Mouse (Mus musculus): ENCODE measurements at regions not wholly inside any gene's neighbourhood (a gene's known extent, or its start where the extent isn't known, plus 50 kb on each side); places are given as distances from the start of the nearest gene placed in this dataset.

DNA sequence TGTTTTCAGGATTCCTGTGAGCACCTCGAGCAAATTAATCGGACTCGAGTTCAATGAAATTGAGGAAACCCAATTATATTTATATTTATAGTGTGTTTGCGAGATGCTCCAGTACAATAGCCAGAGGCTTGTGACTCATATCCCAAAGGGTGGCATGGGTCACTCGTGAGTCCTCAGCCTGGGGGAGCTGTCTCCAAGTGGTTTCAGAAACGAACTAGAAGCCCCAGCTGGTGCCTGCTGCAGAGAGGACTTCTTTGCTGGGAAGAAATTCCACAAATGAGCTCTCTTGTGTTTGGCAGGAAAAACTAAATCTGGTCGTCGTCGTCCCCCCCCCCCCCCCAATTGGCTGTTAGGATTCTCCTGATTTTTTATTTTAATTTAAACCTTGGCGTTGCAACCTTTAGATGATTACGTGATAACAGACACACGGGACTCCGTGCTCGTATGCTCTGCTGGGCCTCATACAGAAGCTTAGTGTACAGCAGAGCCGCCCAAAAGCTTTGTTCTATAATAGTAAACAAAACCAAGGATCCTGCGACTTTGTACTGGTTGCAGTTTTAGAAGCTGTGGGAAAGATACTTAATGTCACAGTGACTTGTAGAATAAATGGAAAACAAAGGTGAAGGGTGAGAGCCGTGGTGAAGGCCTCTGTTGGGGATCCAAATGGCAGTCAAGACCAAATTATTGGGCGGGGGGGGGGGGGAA, 220.8 kb upstream of the Amigo2 start:
- no peak for ATAC-seq (replicated peaks; ENCODE audit: insufficient number of reproducible peaks, insufficient read depth, low FRiP score, low read depth)
- 75% methylated on average over 18 of the region's 18 CpGs for WGBS
- H3K27ac ChIP-seq: no peak overlapping the region
- H3K4me3 ChIP-seq: no peak overlapping the region
- no peak overlapping the region for H3K4me2 ChIP-seq
- 0 out of 2 replicates have a peak, but pooled peaks cover 2% of the 10 kb centered on the region for H3K4me1 ChIP-seq (replicated peaks)
- no peaks in the 10 kb centered on the region for H3K9me3 ChIP-seq (replicated peaks)
- no peak overlapping the region for H3K9ac ChIP-seq
- no peaks in the 10 kb centered on the region for H3K36me3 ChIP-seq
- no peaks in the 10 kb centered on the region for H3K27me3 ChIP-seq

DNA sequence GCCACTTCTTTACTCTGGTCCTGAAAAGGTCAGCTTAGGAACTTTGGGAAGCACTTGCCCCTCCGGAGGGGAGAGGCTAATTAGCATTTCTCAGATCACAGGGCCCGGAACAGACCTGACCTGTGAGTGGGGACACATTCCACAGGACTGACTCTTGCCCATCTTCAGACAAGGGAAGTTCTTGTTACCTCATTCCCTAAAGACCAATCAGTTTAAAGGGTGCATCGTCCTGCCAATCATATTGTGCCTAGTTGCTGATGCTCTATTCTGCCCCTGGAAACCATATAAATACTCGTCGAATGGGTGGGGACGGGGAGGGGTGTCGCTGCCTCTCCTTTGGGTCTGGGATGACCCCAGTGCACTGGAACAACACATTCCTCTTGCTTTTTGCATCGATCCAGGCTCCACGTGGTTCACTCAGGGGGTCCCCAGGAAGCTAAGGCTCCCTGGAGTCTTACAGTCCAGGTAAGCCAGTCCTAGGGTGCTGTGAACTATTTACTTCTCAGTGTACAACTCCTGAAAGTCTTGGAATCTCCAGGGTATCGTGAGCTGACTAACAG, 219.9 kb upstream of the Amigo2 start:
- no peak overlapping the region for H3K27ac ChIP-seq
- H3K4me3 ChIP-seq: no peak overlapping the region
- peaks cover 2% of the 10 kb centered on the region; the same call in 1 of the 2 replicates for H3K4me1 ChIP-seq (replicated peaks)
- H3K4me2 ChIP-seq: no peak overlapping the region
- 74% methylated on average over 10 of the region's 10 CpGs for WGBS
- H3K27me3 ChIP-seq: no peaks in the 10 kb centered on the region
- H3K36me3 ChIP-seq: no peaks in the 10 kb centered on the region
- no peak overlapping the region for H3K9ac ChIP-seq
- ATAC-seq (replicated peaks; ENCODE audit: insufficient number of reproducible peaks, insufficient read depth, low FRiP score, low read depth): no peak
- no peaks in the 10 kb centered on the region for H3K9me3 ChIP-seq (replicated peaks)

- H3K27me3 ChIP-seq: no peaks in the 10 kb centered on the region
- no peak overlapping the region for H3K27ac ChIP-seq
- H3K4me3 ChIP-seq: no peak overlapping the region
- no peaks in the 10 kb centered on the region for H3K9me3 ChIP-seq (replicated peaks)
- no peak overlapping the region for H3K9ac ChIP-seq
- WGBS: 59% methylated on average over 3 of the region's 3 CpGs
- ATAC-seq (replicated peaks; ENCODE audit: insufficient number of reproducible peaks, insufficient read depth, low FRiP score, low read depth): no peak
- H3K4me2 ChIP-seq: no peak overlapping the region
- H3K4me1 ChIP-seq (replicated peaks): peaks cover 2% of the 10 kb centered on the region; the same call in 1 of the 2 replicates
- no peaks in the 10 kb centered on the region for H3K36me3 ChIP-seq
Measured at GRCm38 (mm10) chr15:97466110-97466509, 219.0 kb upstream of the Amigo2 start.

GRCm38 (mm10) chr15:97465366-97465765, 218.3 kb upstream of the Amigo2 start:
- WGBS: 74% methylated on average over 8 of the region's 8 CpGs
- Histone ChIP-seq H3K9me3 (replicated peaks) (no peaks in the 10 kb centered on the region), H3K36me3 (no peaks in the 10 kb centered on the region), H3K4me1 (replicated peaks) (peaks cover 2% of the 10 kb centered on the region; the same call in 1 of the 2 replicates), H3K27me3 (no peaks in the 10 kb centered on the region), H3K4me3 (no peak overlapping the region), H3K4me2 (no peak overlapping the region), H3K9ac (no peak overlapping the region), H3K27ac (no peak overlapping the region)
- no peak for ATAC-seq (replicated peaks; ENCODE audit: insufficient number of reproducible peaks, insufficient read depth, low FRiP score, low read depth)

DNA sequence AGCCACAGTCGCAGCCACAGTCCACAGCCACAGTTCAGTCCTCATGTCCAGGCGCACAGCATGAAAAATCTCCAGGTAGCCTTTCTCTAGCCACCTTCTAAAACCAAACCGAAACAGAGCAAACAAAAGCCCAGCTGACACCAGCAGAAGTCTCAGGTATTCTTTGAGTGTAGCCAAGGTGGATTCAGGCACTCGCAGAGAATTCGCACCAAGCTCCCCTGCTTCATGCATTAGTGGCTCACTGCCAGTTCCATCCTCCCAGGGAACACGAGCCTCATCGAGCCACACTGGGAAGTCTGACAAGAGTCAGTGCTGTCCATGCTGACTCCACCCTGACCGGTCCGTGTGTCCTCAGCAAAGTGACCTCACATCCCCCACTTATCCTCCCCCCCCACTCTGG, 217.7 kb upstream of the Amigo2 start:
- no peak overlapping the region for H3K4me3 ChIP-seq
- H3K9me3 ChIP-seq (replicated peaks): no peaks in the 10 kb centered on the region
- peaks cover 2% of the 10 kb centered on the region; the same call in 1 of the 2 replicates for H3K4me1 ChIP-seq (replicated peaks)
- WGBS: 79% methylated on average over 9 of the region's 9 CpGs
- H3K4me2 ChIP-seq: no peak overlapping the region
- no peak for ATAC-seq (replicated peaks; ENCODE audit: insufficient number of reproducible peaks, insufficient read depth, low FRiP score, low read depth)
- no peak overlapping the region for H3K9ac ChIP-seq
- no peak overlapping the region for H3K27ac ChIP-seq
- H3K36me3 ChIP-seq: no peaks in the 10 kb centered on the region
- H3K27me3 ChIP-seq: no peaks in the 10 kb centered on the region

GRCm38 (mm10) chr15:97462587-97462986, 215.5 kb upstream of the Amigo2 start:
- no peak overlapping the region for H3K4me2 ChIP-seq
- H3K4me1 ChIP-seq (replicated peaks): no peaks in the 10 kb centered on the region; the same call in 1 of the 2 replicates
- 51% methylated on average over 2 of the region's 2 CpGs for WGBS
- H3K27me3 ChIP-seq: no peaks in the 10 kb centered on the region
- H3K36me3 ChIP-seq: no peaks in the 10 kb centered on the region
- no peak for ATAC-seq (replicated peaks; ENCODE audit: insufficient number of reproducible peaks, insufficient read depth, low FRiP score, low read depth)
- H3K27ac ChIP-seq: no peak overlapping the region
- H3K4me3 ChIP-seq: no peak overlapping the region
- H3K9me3 ChIP-seq (replicated peaks): no peaks in the 10 kb centered on the region
- no peak overlapping the region for H3K9ac ChIP-seq

- Histone ChIP-seq H3K4me2 (no peak overlapping the region), H3K9me3 (replicated peaks) (no peaks in the 10 kb centered on the region), H3K4me1 (replicated peaks) (no peaks in the 10 kb centered on the region; the same call in 1 of the 2 replicates), H3K9ac (no peak overlapping the region), H3K27ac (no peak overlapping the region), H3K4me3 (no peak overlapping the region), H3K27me3 (no peaks in the 10 kb centered on the region), H3K36me3 (no peaks in the 10 kb centered on the region)
- no peak for ATAC-seq (replicated peaks; ENCODE audit: insufficient number of reproducible peaks, insufficient read depth, low FRiP score, low read depth)
- 85% methylated on average over 7 of the region's 7 CpGs for WGBS
Measured at GRCm38 (mm10) chr15:97462006-97462405, 214.9 kb upstream of the Amigo2 start.

DNA sequence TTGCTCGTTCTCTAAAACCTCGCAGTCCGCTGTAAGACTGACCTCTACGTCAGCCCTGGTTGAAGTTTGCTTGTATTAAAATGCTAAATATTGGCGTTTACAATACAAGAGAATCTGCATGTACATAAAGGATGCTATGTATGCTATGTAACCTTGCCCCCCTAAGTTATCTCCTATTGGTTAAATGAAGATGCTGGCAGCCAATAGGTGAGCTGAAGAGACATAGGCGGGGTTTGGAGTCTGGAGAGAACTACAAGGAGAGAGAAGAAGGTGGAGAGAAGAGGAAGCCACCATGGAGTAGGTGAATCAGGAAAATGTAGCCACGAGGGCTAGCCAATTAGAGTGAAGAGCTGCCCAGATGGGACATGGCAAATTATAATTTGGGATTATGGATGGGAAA, 214.0 kb upstream of the Amigo2 start:
- Histone ChIP-seq H3K4me2 (no peak overlapping the region), H3K9me3 (replicated peaks) (no peaks in the 10 kb centered on the region), H3K9ac (no peak overlapping the region), H3K36me3 (no peaks in the 10 kb centered on the region), H3K4me1 (replicated peaks) (no peaks in the 10 kb centered on the region; the same call in 1 of the 2 replicates), H3K27me3 (no peaks in the 10 kb centered on the region), H3K27ac (no peak overlapping the region), H3K4me3 (no peak overlapping the region)
- WGBS: 75% methylated on average over 7 of the region's 7 CpGs
- ATAC-seq (replicated peaks; ENCODE audit: insufficient number of reproducible peaks, insufficient read depth, low FRiP score, low read depth): no peak

DNA sequence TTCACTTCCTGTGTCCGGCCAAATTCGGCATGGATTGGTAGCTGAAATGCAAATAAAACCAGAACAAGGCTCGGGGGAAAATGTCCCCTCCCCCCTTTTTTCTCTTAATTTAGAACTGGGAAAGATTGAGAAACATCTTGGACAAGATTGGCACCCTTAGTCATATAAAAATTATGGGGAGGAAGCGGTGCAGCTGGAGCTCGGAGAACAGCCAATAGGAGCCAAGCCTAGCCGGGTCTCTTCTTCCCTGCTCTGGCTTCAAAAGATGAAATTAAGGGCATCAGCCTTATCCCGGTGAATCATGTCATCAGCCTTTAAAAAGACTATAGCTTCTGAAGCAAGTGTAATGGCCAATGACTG, 213.3 kb upstream of the Amigo2 start:
- no peak for ATAC-seq (replicated peaks; ENCODE audit: insufficient number of reproducible peaks, insufficient read depth, low FRiP score, low read depth)
- no peak overlapping the region for H3K4me2 ChIP-seq
- WGBS: 80% methylated on average over 7 of the region's 7 CpGs
- H3K27me3 ChIP-seq: no peaks in the 10 kb centered on the region
- H3K27ac ChIP-seq: no peak overlapping the region
- no peak overlapping the region for H3K9ac ChIP-seq
- H3K4me1 ChIP-seq (replicated peaks): no peaks in the 10 kb centered on the region; the same call in 1 of the 2 replicates
- no peak overlapping the region for H3K4me3 ChIP-seq
- H3K36me3 ChIP-seq: no peaks in the 10 kb centered on the region
- H3K9me3 ChIP-seq (replicated peaks): no peaks in the 10 kb centered on the region

DNA sequence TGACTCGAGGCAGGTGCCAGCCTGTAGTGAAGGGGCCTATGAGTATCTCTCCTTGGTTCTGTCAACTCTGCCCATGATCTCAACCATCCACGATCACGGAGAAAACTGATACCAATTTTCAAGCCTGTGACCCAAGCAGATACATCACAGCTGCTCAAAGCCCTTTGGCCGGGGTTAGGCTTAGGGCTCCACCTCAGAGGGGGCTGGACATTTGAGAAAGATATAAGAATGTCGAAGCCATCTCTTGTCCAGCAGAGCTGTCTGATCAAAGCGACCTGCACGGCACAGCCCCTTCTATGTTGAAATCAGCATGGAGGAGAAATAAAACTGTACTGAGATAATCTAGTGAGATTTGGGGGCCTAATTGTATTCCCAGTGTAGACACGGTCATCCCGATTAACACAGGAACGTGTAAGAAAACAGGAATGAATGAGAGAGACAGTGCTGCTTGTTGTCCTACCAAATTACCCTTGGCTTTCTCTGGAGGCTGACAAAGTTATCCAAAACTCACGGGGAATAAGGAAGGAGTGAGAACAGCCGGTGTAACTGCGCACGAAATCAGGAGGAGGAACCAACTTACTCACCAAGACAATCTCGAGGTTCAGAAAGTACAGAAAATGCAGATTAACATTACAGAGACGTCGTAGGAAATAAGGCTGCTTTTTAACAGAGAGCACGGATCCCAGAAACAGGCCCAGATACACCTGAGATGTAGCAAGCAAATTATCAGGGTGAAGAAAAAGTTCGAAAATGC, 212.7 kb upstream of the Amigo2 start:
- Histone ChIP-seq H3K36me3 (no peaks in the 10 kb centered on the region), H3K4me3 (no peak overlapping the region), H3K27me3 (no peaks in the 10 kb centered on the region), H3K4me2 (no peak overlapping the region), H3K9ac (no peak overlapping the region), H3K9me3 (replicated peaks) (no peaks in the 10 kb centered on the region), H3K4me1 (replicated peaks) (no peaks in the 10 kb centered on the region; the same call in 1 of the 2 replicates), H3K27ac (no peak overlapping the region)
- 82% methylated on average over 19 of the region's 19 CpGs for WGBS
- no peak for ATAC-seq (replicated peaks; ENCODE audit: insufficient number of reproducible peaks, insufficient read depth, low FRiP score, low read depth)

DNA sequence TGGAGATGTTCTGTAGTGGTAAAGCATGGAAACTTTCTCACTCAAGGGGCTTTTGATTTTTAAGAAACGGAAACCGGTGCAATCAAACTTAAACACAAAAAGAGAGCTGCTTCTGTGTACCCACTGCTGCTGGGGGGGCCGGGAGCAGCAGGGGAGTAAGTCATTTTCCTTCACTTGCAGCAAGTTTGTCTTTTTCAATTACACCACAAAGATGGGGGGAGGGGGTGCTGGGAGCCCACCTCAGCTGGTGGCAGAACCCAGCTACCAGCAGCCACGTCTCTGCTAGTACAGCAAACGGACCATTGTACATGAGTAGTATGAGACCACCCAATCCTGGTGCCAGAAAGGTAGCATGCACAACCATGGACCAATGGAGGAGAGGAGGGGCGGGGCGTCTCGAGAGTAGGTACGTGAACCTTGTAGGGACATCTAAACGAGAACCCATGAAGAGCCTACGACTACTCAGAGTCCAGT, 211.7 kb upstream of the Amigo2 start:
- H3K4me2 ChIP-seq: no peak overlapping the region
- ATAC-seq (replicated peaks; ENCODE audit: insufficient number of reproducible peaks, insufficient read depth, low FRiP score, low read depth): no peak; the same call in 1 of the 2 replicates
- no peaks in the 10 kb centered on the region; the same call in 1 of the 2 replicates for H3K4me1 ChIP-seq (replicated peaks)
- H3K4me3 ChIP-seq: no peak overlapping the region
- H3K36me3 ChIP-seq: no peaks in the 10 kb centered on the region
- H3K27ac ChIP-seq: no peak overlapping the region; the same call in 1 of the 2 replicates
- H3K27me3 ChIP-seq: no peaks in the 10 kb centered on the region
- WGBS: 60% methylated on average over 11 of the region's 11 CpGs
- no peak overlapping the region for H3K9ac ChIP-seq
- H3K9me3 ChIP-seq (replicated peaks): no peaks in the 10 kb centered on the region

All from heart, embryonic 15.5 days (tissue).